Mouse (Mus musculus): Measurements from ENCODE around the gene Mmp21. TPM values are rescaled to one million over a fixed set of nuclear protein-coding genes. Genes with fewer than 3 reads are reported as not detected.

Mmp21 gene
- polyA plus RNA-seq (2017; shearing (Covaris generic)) = 0.29 TPM

DNA sequence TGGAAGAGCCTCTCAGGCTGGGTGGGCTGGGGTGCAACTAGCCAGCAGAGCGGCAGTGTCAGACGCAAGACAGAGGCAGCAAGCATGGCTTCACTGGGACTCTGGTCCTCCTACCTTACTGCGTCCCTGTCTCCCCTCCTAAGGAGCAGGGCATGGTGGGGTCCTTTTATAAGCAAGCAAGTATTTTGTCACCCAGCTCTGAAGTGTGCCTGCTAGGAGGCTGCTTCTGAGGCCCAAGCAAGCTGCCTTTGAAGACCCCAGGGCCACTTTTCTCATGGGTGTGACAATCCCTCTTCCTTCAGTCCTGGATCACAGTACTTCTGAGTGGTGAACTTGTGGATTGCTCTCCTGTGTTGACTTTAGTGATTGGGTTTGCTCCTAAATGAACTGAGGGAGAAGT is at the start of gene Mmp21:
TSS of gene Mmp21 (minus strand) at position 101 of the 400 bp plus-strand sequence.

GRCm38 (mm10) chr7:133637361-133638305 is 42.2 kb downstream of the Mmp21 start, which contains the start of gene Edrf1:
Gene Edrf1, plus strand, starts transcription at chr7:133637543.

Other genes starting within 250 kb of the Mmp21 start
- gene Tex36, start 77.9 kb downstream of the Mmp21 start, polyA plus RNA-seq (2017; shearing (Covaris generic)) = not detected
- gene Edrf1, start 42.5 kb downstream of the Mmp21 start, polyA plus RNA-seq (2017; shearing (Covaris generic)) = 47.1 TPM
- 171 TPM for gene Bccip, start 29.3 kb upstream of the Mmp21 start, polyA plus RNA-seq (2017; shearing (Covaris generic))
- gene Uros, start 30.0 kb upstream of the Mmp21 start, polyA plus RNA-seq (2017; shearing (Covaris generic)) = 42.9 TPM
- gene Fank1, start 96.8 kb upstream of the Mmp21 start, polyA plus RNA-seq (2017; shearing (Covaris generic)) = not detected
- 13.5 TPM for gene Dhx32, start 102.7 kb upstream of the Mmp21 start, polyA plus RNA-seq (2017; shearing (Covaris generic))

Measured in CD4-positive, CD25-positive, alpha-beta regulatory T cell, adult 9 weeks (primary cell).